Mouse (Mus musculus): ENCODE measurements at regions not wholly inside any gene's neighbourhood (a gene's known extent, or its start where the extent isn't known, plus 50 kb on each side); places are given as distances from the start of the nearest gene placed in this dataset.

GRCm38 (mm10) chr4:9096274-9096673 is 857.4 kb upstream of the Car8 start:
- Histone ChIP-seq H3K36me3 (ENCODE audit: insufficient read depth, low read length) (no peaks in the 10 kb centered on the region), H3K27ac (no peak overlapping the region), H3K9ac (replicated peaks; ENCODE audit: low read length) (no peak overlapping the region), H3K4me3 (ENCODE audit: low read length) (no peak overlapping the region), H3K4me1 (ENCODE audit: insufficient read depth, low read length) (no peaks in the 10 kb centered on the region), H3K9me3 (ENCODE audit: low read length) (no peaks in the 10 kb centered on the region), H3K27me3 (ENCODE audit: insufficient read depth, low read length) (no peaks in the 10 kb centered on the region), H3K4me2 (ENCODE audit: low read depth, low read length) (no peak overlapping the region)
- DNase-seq (ENCODE audit: low spot score), result no peak
- TF ChIP-seq CTCF (IDR thresholded peaks at IDR 0.05; ENCODE audit: low read depth), result no peak
- ATAC-seq, result no peak
- WGBS, result 79% methylated on average over 2 of the region's 2 CpGs

- no peak overlapping the region for H3K9ac ChIP-seq (replicated peaks; ENCODE audit: low read length)
- WGBS, result 59% methylated on average over 7 of the region's 7 CpGs
- no peak for TF ChIP-seq CTCF (IDR thresholded peaks at IDR 0.05; ENCODE audit: low read depth)
- H3K4me2 ChIP-seq (ENCODE audit: low read depth, low read length), result no peak overlapping the region
- H3K27ac ChIP-seq, result no peak overlapping the region
- no peak for ATAC-seq
- peak; percentile 30 for DNase-seq (ENCODE audit: low spot score)
- H3K36me3 ChIP-seq (ENCODE audit: insufficient read depth, low read length), result no peaks in the 10 kb centered on the region
- no peaks in the 10 kb centered on the region for H3K4me1 ChIP-seq (ENCODE audit: insufficient read depth, low read length)
- no peak overlapping the region for H3K4me3 ChIP-seq (ENCODE audit: low read length)
- no peaks in the 10 kb centered on the region for H3K27me3 ChIP-seq (ENCODE audit: insufficient read depth, low read length)
- no peaks in the 10 kb centered on the region for H3K9me3 ChIP-seq (ENCODE audit: low read length)
Observed at GRCm38 (mm10) chr4:9095646-9096045, 856.8 kb upstream of the Car8 start.

GRCm38 (mm10) chr4:9094522-9094921 is 855.7 kb upstream of the Car8 start:
- WGBS, result 17% methylated on average over 10 of the region's 10 CpGs

GRCm38 (mm10) chr4:9094076-9094475 is 855.2 kb upstream of the Car8 start:
- no peaks in the 10 kb centered on the region for H3K36me3 ChIP-seq (ENCODE audit: insufficient read depth, low read length)
- no peak for TF ChIP-seq CTCF (IDR thresholded peaks at IDR 0.05; ENCODE audit: low read depth)
- H3K27ac ChIP-seq, result no peak overlapping the region
- H3K4me3 ChIP-seq (ENCODE audit: low read length), result no peak overlapping the region
- H3K9ac ChIP-seq (replicated peaks; ENCODE audit: low read length), result no peak overlapping the region
- ATAC-seq (no peak), DNase-seq (ENCODE audit: low spot score) (no peak)
- no peak overlapping the region for H3K4me2 ChIP-seq (ENCODE audit: low read depth, low read length)
- H3K27me3 ChIP-seq (ENCODE audit: insufficient read depth, low read length), result no peaks in the 10 kb centered on the region
- H3K4me1 ChIP-seq (ENCODE audit: insufficient read depth, low read length), result no peaks in the 10 kb centered on the region
- H3K9me3 ChIP-seq (ENCODE audit: low read length), result no peaks in the 10 kb centered on the region
- WGBS, result 43% methylated on average over 6 of the region's 6 CpGs

More at GRCm38 (mm10) chr4:9094522-9094921, 855.7 kb upstream of the Car8 start:
- Histone ChIP-seq H3K27me3 (ENCODE audit: insufficient read depth, low read length) (no peaks in the 10 kb centered on the region), H3K4me2 (ENCODE audit: low read depth, low read length) (no peak overlapping the region), H3K27ac (no peak overlapping the region), H3K4me3 (ENCODE audit: low read length) (no peak overlapping the region), H3K9me3 (ENCODE audit: low read length) (no peaks in the 10 kb centered on the region), H3K36me3 (ENCODE audit: insufficient read depth, low read length) (no peaks in the 10 kb centered on the region), H3K9ac (replicated peaks; ENCODE audit: low read length) (no peak overlapping the region), H3K4me1 (ENCODE audit: insufficient read depth, low read length) (no peaks in the 10 kb centered on the region)
- DNase-seq (ENCODE audit: low spot score) (peak; percentile 43), ATAC-seq (peak; percentile 39; the same call in 1 of the 2 replicates)
- TF ChIP-seq CTCF (IDR thresholded peaks at IDR 0.05; ENCODE audit: low read depth), result no peak

GRCm38 (mm10) chr4:9083526-9083925 is 844.7 kb upstream of the Car8 start:
- H3K27ac ChIP-seq, result no peak overlapping the region
- no peak for DNase-seq (ENCODE audit: low spot score)
- no peak overlapping the region for H3K4me3 ChIP-seq (ENCODE audit: low read length)
- no peaks in the 10 kb centered on the region for H3K9me3 ChIP-seq (ENCODE audit: low read length)
- peaks cover 19% of the 10 kb centered on the region for H3K4me1 ChIP-seq (ENCODE audit: insufficient read depth, low read length)
- no peak overlapping the region for H3K9ac ChIP-seq (replicated peaks; ENCODE audit: low read length)
- WGBS, result 58% methylated on average over 13 of the region's 13 CpGs
- TF ChIP-seq CTCF (IDR thresholded peaks at IDR 0.05; ENCODE audit: low read depth), result no peak
- no peak for ATAC-seq
- H3K27me3 ChIP-seq (ENCODE audit: insufficient read depth, low read length), result no peaks in the 10 kb centered on the region
- H3K36me3 ChIP-seq (ENCODE audit: insufficient read depth, low read length), result no peaks in the 10 kb centered on the region
- H3K4me2 ChIP-seq (ENCODE audit: low read depth, low read length), result no peak overlapping the region

DNA sequence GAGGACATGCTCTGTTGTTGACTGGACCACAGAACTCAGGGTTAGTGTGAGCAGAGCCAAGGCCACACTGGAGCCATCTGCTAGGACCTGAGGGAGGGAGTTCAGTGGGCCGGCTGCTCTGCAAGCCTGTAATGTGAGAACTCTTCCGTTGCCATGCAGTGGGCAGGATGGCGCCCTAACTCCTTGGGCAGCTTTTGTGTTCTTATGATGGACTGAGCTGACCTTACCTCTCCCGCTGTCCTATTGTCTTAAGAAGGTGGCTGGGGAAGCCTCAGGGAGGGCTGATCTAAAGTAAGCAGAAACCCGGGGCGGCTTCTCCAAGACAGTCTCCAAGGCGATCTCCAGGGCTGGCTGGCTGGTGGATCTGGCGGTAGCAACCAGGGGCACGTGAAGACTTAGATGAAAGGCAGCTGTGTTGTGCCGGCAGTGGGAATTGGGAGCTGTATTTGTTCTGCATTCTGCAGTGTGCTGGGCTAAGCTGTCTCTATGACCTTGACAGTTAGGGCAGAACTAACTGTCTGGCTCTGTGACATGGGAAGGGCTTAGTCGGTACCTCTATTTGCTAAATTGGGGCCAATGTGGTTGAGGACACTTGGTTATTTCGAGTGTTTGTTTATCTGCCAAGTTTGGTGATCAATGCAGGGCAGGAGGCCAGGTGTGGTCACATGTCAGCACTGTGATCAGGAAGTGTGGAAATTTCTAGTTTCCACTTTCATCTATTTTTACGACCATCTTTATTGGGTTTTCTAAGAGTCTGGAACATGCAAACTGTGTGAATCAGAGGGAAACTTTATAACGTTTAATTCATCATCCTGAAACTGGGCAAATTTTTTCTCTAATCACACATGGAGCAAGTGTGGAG is 843.1 kb upstream of the Car8 start:
- TF ChIP-seq CTCF (IDR thresholded peaks at IDR 0.05; ENCODE audit: low read depth), result no peak
- Histone ChIP-seq H3K4me3 (ENCODE audit: low read length) (no peak overlapping the region), H3K9me3 (ENCODE audit: low read length) (no peaks in the 10 kb centered on the region), H3K27me3 (ENCODE audit: insufficient read depth, low read length) (no peaks in the 10 kb centered on the region), H3K4me2 (ENCODE audit: low read depth, low read length) (no peak overlapping the region), H3K27ac (peak overlapping the region; percentile 56; the same call in 1 of the 2 replicates), H3K4me1 (ENCODE audit: insufficient read depth, low read length) (peaks cover 19% of the 10 kb centered on the region), H3K9ac (replicated peaks; ENCODE audit: low read length) (no peak overlapping the region), H3K36me3 (ENCODE audit: insufficient read depth, low read length) (no peaks in the 10 kb centered on the region)
- 23% methylated on average over 14 of the region's 14 CpGs for WGBS
- DNase-seq (ENCODE audit: low spot score) (peak; percentile 80), ATAC-seq (peak; percentile 91)

Data from hindbrain, postnatal 0 days (tissue).